Mouse (Mus musculus) E14TG2a.4 (cell line): Measurements from ENCODE around the gene Iqschfp.

Source experiments
- CTCF ChIP-seq: conservative IDR thresholded peaks from 2 replicates; pipeline ENCODE4 v1.5.1; 2014; ENCODE audit warnings: low read length
- POU5F1 ChIP-seq: IDR thresholded peaks from 2 replicates; pipeline ENCODE4 v1.6.1; 2014; ENCODE audit warnings: low read length, borderline replicate concordance

DNA sequence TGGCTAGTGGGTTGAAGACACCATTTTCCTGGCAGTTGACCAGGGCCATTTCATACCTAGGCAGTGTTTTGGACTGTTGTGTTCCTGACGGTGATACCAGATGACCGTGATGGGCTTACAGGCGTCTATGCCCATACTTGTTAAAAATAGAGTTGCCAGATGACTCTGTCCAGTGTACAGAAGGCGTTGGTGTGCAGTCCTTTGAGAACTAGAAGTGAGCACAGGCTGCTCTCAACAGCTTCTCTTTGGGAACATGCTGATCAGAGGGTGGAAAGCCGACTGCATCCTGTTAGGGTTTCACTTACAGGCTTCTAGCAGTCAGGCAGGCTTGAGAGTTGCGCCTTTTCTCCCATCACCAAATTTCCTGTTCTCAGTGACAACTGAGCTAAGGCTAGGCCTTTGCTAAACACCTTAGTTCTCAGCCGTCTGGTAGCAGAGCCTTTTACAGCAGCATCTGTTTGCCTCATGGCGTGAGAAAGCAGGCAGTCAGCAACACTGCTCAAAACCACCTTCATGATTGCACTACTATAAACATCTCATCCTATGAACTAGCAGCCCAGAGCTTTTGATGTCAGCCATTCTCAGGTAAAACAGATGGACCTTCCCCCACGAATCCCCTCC is 697.3 kb downstream of the Iqschfp start:
- TF ChIP-seq CTCF (no peak), POU5F1 (no peak)
